In the genomic region with DNA sequence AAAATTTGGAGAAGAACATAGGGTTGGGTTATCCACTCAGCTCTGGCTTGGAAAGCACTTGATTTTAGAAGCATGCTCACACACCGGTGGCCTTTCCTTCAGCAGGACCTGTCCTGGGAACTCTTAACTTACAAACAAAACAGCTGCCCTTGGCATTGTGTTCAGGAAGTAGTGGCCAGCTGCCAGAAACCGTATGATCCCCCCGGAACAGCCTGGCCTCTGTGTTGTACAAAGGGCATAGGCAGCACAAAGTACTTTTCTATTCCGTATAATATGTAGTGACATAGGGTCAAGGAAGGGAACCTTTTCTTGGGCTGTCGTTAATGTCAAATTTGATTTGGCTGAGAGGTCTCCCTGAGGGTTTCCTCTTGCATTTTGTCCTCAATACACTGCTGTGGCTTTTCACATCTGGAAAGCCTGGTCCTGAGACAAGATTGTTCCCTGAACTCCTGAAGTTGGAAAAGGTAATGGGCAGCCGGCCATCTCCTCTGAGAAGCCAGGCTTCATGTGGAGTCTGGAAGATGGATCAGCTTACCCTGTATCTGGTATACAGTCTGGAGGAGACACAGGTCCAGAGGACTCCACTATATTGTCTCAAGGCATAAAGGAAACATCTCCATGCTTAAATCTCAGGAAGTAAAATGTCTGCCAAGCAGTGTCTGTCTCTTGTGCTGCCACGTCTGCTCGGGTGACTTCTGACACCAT, we compare ENCODE assay signal across 11 mouse cellular contexts.
DNase-seq lines count a peak whose midpoint lies in the region.
"Had no signal": no experiment of that assay in that cellular context is flagged by ENCODE, and none has a peak within 500 bp of the region (broad histone marks: within the 10 kb centered on the region; RNA-seq: fewer than 3 reads in every experiment).

No protein-coding gene starts in this region.

- intact Hi-C loops in gastrocnemius, postnatal 14 days (cut with DNase I; ENCODE audit: low total_unique reads), result no loop called here

- DNase-seq in embryo, embryonic 11 days, result peak; percentile 7
- DNase-seq in embryo, embryonic 9.5 days (ENCODE audit: extremely low spot score), result no peak
- DNase-seq in kidney, postnatal 10 days, result peak; percentile 13
- no peak for DNase-seq in kidney, adult 8-10 months
- peak; percentile 4 for DNase-seq in lung, postnatal 36 days
- DNase-seq in lung, postnatal 25 days (ENCODE audit: low spot score), result no peak
- DNase-seq in gastrocnemius, postnatal 14 days, result peak; percentile 32
- DNase-seq in cerebellum, adult 8-10 months, result no peak
- DNase-seq: cerebellum, postnatal 25 days; heart, adult 18-20 months; spleen, adult 18-20 months had no signal

Comparison
In these comparisons a context has a peak if more than half of its experiments do, and no peak if none do; other contexts are left out.
1. DNase-seq: peak in embryo, embryonic 11 days (single experiment), kidney, postnatal 10 days (single experiment), lung, postnatal 36 days (single experiment) and gastrocnemius, postnatal 14 days (single experiment); none in embryo, embryonic 9.5 days (single experiment), kidney, adult 8-10 months (0 of 2), lung, postnatal 25 days (single experiment) and cerebellum, adult 8-10 months (single experiment).